Mouse (Mus musculus) right cerebral cortex, postnatal 10 days (tissue): ENCODE measurements at regions not wholly inside any gene's neighbourhood (a gene's known extent, or its start where the extent isn't known, plus 50 kb on each side); places are given as distances from the start of the nearest gene placed in this dataset.
"Not testable (repeated sequence)": the region's sequence is repeated elsewhere in the genome, so short reads cannot be mapped to it uniquely, and the experiment has no call there.

Experiments
- DNase-seq, 2 experiments: peaks; one replicate each; pipeline ENCODE4 v3.0.0; 2021; ENCODE audit warnings: low spot score in 2 of 2

GRCm38 (mm10) chr2:98263641-98264040 is 398.4 kb upstream of the Gm10801 start:
- DNase-seq, result no peak

GRCm38 (mm10) chr2:98269562-98269961 is 392.5 kb upstream of the Gm10801 start:
- no peak for DNase-seq

DNA sequence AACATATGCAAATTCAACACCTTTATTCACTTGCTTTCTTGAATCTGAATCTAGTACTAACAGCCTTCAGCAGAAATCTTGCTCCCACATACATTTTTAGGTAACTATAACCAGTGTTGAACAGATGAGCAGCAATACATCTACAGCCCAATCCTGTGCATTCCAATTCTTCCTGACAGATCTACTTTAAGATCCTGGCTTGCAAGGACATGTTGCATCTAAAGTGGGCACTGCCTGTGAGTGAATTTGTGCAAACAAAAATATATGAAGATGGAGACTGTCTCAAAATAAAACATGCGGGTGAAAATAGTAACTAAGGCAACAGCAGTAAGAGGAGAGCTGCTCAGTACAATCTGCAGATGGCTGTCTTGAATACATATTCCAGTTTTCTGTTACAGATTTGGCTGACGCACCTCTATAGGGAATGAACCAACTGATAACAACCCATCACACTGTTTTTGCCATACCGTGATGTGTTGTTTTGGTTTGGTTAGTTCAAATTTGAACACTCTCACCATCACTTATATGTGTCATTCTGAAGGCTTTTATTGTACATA is 375.2 kb upstream of the Gm10801 start:
- DNase-seq, result peak; percentile 31 to 72

GRCm38 (mm10) chr2:98330025-98330424 is 332.0 kb upstream of the Gm10801 start:
- not testable (repeated sequence) for DNase-seq

- peak in 1 of 2 experiments; percentile 27 for DNase-seq
These were observed 307.8 kb upstream of the Gm10801 start for GRCm38 (mm10) chr2:98354200-98354599.

DNA sequence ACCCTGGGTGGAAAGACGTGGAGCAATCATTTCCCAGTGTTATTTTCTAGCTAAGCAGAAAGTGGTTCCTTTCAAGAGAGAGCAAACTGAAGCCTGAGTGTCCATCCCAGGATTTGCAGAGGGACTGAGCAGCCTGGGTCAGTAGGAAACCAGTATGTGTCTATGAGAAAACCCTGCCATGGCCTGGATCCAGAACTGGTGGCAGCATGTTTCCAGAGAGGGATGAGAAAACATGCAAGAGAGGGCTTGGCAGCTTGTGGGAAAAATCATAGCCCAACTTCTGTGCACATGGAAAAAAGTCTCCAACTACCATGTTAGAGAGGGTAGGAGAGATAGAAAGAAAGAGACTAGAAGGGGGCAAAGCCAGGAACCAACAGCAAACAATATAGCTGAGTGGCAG is 282.8 kb upstream of the Gm10801 start:
- DNase-seq, result no peak
